In the genomic region with DNA sequence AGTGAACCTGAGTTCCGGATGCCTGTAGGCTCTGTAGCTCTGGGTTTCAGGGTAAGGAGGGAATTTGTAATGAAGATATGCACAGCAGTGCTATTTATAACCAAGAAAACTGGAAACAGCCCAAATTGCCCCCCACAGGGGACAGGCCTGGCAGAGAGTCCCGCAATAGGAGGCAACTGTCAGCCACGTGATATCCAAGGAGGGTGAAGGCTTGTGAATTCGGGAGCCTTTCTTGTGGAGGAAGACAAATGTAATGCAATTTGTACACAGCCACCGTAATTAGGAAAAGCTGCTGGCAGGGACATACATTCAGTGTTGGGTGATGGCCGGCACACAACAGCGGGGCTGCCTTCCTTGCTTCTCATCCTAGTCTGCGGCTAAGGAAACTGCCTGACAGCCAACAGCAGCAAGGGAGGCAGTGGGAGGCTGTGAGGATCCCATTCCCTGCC, we compare ENCODE assay signal across 11 mouse cellular contexts. TPM values are rescaled to one million over a fixed set of nuclear protein-coding genes. Genes with fewer than 3 reads are reported as not detected.
DNase-seq lines count a peak whose midpoint lies in the region; ATAC-seq and TF ChIP-seq lines count a peak whose summit lies in the region.
"Had no signal": no experiment of that assay in that cellular context is flagged by ENCODE, and none has a peak within 500 bp of the region (broad histone marks: within the 10 kb centered on the region; RNA-seq: fewer than 3 reads in every experiment).

No protein-coding gene starts in this region.

- intact Hi-C loops in left cerebral cortex, adult 2 months (cut with DNase I), result no loop called here

- H3K36me3 ChIP-seq in forebrain, embryonic 13.5 days (ENCODE audit: poor library complexity, severe bottlenecking), result no peaks in the 10 kb centered on the region
- H3K36me3 ChIP-seq in forebrain, embryonic 10.5 days (replicated peaks), result no peaks in the 10 kb centered on the region
- no peaks in the 10 kb centered on the region for H3K36me3 ChIP-seq in embryonic facial prominence, embryonic 15.5 days
- H3K36me3 ChIP-seq in stomach, postnatal 0 days (ENCODE audit: control insufficient read depth, insufficient read depth, low read length), result no peaks in the 10 kb centered on the region
- H3K36me3 ChIP-seq: heart, embryonic 10.5 days had no signal

- no peaks in the 10 kb centered on the region for H3K9me3 ChIP-seq in forebrain, embryonic 13.5 days (replicated peaks)
- H3K9me3 ChIP-seq in forebrain, embryonic 10.5 days, result no peaks in the 10 kb centered on the region
- H3K9me3 ChIP-seq in embryonic facial prominence, embryonic 15.5 days (replicated peaks), result no peaks in the 10 kb centered on the region
- H3K9me3 ChIP-seq in stomach, postnatal 0 days (ENCODE audit: control insufficient read depth, low read length), result no peaks in the 10 kb centered on the region
- H3K9me3 ChIP-seq: heart, embryonic 10.5 days had no signal

- H3K27me3 ChIP-seq in forebrain, embryonic 13.5 days, result 0 out of 2 replicates have a peak, but pooled peaks cover 5% of the 10 kb centered on the region
- H3K27me3 ChIP-seq in forebrain, embryonic 10.5 days (ENCODE audit: poor library complexity, severe bottlenecking), result peaks cover 9% of the 10 kb centered on the region
- H3K27me3 ChIP-seq in embryonic facial prominence, embryonic 15.5 days, result peaks cover 6% of the 10 kb centered on the region
- no peaks in the 10 kb centered on the region for H3K27me3 ChIP-seq in stomach, postnatal 0 days (ENCODE audit: control insufficient read depth, insufficient read depth, low read length)

- TF ChIP-seq EP300 in stomach, postnatal 0 days (optimal IDR thresholded peaks at IDR 0.05), result no peak

- H3K9ac ChIP-seq in forebrain, embryonic 13.5 days, result no peak overlapping the region
- H3K9ac ChIP-seq in embryonic facial prominence, embryonic 15.5 days, result no peak overlapping the region
- no peak overlapping the region for H3K9ac ChIP-seq in stomach, postnatal 0 days (ENCODE audit: low read length)

- peak; percentile 84; the same call in 1 of the 2 replicates for ATAC-seq in forebrain, embryonic 13.5 days
- peak; percentile 67 for ATAC-seq in embryonic facial prominence, embryonic 15.5 days (ENCODE audit: insufficient number of reproducible peaks, low FRiP score, low TSS enrichment, low read depth)
- ATAC-seq in stomach, postnatal 0 days (ENCODE audit: low FRiP score, low TSS enrichment), result no peak

- TF ChIP-seq CTCF in left cerebral cortex, adult 2 months (IDR thresholded peaks at IDR 0.05), result no peak
- TF ChIP-seq CTCF in stomach, postnatal 0 days (IDR thresholded peaks at IDR 0.05; ENCODE audit: low read depth), result no peak

- H3K4me1 ChIP-seq in forebrain, embryonic 13.5 days, result peaks cover 7% of the 10 kb centered on the region; the same call in 1 of the 2 replicates
- H3K4me1 ChIP-seq in forebrain, embryonic 10.5 days, result no peaks in the 10 kb centered on the region
- peaks cover 11% of the 10 kb centered on the region for H3K4me1 ChIP-seq in embryonic facial prominence, embryonic 15.5 days
- no peaks in the 10 kb centered on the region for H3K4me1 ChIP-seq in stomach, postnatal 0 days (replicated peaks; ENCODE audit: control insufficient read depth, insufficient read depth)
- H3K4me1 ChIP-seq: heart, embryonic 10.5 days had no signal

- H3K4me3 ChIP-seq in forebrain, embryonic 13.5 days, result no peak overlapping the region
- no peak overlapping the region for H3K4me3 ChIP-seq in forebrain, embryonic 10.5 days
- no peak overlapping the region for H3K4me3 ChIP-seq in left cerebral cortex, adult 2 months
- no peak overlapping the region for H3K4me3 ChIP-seq in embryonic facial prominence, embryonic 15.5 days (replicated peaks)
- no peak overlapping the region for H3K4me3 ChIP-seq in stomach, postnatal 0 days (ENCODE audit: low read depth, low read length)
- H3K4me3 ChIP-seq: erythroblast, embryonic 14.5 days; heart, embryonic 10.5 days had no signal

- no peak overlapping the region for H3K4me2 ChIP-seq in forebrain, embryonic 13.5 days
- 0 out of 2 replicates have a peak overlapping the region, but pooled peaks have one; percentile 6 for H3K4me2 ChIP-seq in embryonic facial prominence, embryonic 15.5 days (replicated peaks)
- H3K4me2 ChIP-seq in stomach, postnatal 0 days (replicated peaks; ENCODE audit: low read depth), result no peak overlapping the region

- 64% methylated on average over 8 of the region's 8 CpGs for WGBS in forebrain, embryonic 13.5 days
- 79% methylated on average over 8 of the region's 8 CpGs for WGBS in forebrain, embryonic 10.5 days
- WGBS in embryonic facial prominence, embryonic 15.5 days, result 22% methylated on average over 8 of the region's 8 CpGs
- WGBS in stomach, postnatal 0 days, result 62% methylated on average over 8 of the region's 8 CpGs

- DNase-seq in forebrain, embryonic 10.5 days (ENCODE audit: extremely low spot score, low spot score), result no peak
- no peak for DNase-seq in left cerebral cortex, adult 2 months (ENCODE audit: extremely low spot score in 1 of 2, low spot score in 2 of 2)
- no peak for DNase-seq in left cerebral cortex, adult 11 months (ENCODE audit: low spot score)
- peak; percentile 67 for DNase-seq in NIH3T3 (ENCODE audit: low read depth)
- DNase-seq in stomach, postnatal 0 days (ENCODE audit: low spot score), result no peak
- no peak for DNase-seq in ovary, postnatal 14 days (ENCODE audit: low spot score)
- DNase-seq: retina, postnatal 1 day had no signal

- H3K27ac ChIP-seq in forebrain, embryonic 13.5 days, result peak overlapping the region; percentile 44; the same call in 1 of the 2 replicates
- H3K27ac ChIP-seq in forebrain, embryonic 10.5 days, result no peak overlapping the region
- H3K27ac ChIP-seq in left cerebral cortex, adult 2 months, result peak overlapping the region; percentile 12; the same call in 1 of the 2 replicates
- H3K27ac ChIP-seq in embryonic facial prominence, embryonic 15.5 days (replicated peaks), result no peak overlapping the region
- H3K27ac ChIP-seq in stomach, postnatal 0 days (replicated peaks), result no peak overlapping the region
- H3K27ac ChIP-seq: heart, embryonic 10.5 days had no signal

RNA-seq across cellular contexts. Expression of a gene that starts 9.5 kb away (rescaled TPM):
- 26.1 and 32.8 TPM in 2 replicates for polyA plus RNA-seq in forebrain, embryonic 13.5 days (2015; fragmentation: Nextera tagmentation; extraction: Ambion mirVana)
- 0.51 and 0.63 TPM in 2 replicates for polyA plus RNA-seq in forebrain, embryonic 10.5 days (2016; fragmentation: Nextera tagmentation; extraction: Ambion mirVana)
- total RNA-seq in left cerebral cortex, adult 2 months (2021), result 100 to 1,000 TPM; 607 to 644 TPM
- polyA plus RNA-seq in embryonic facial prominence, embryonic 15.5 days (2015; fragmentation: Nextera tagmentation; extraction: Ambion mirVana), result 3.5 and 4.6 TPM in 2 replicates
- polyA plus RNA-seq in stomach, postnatal 0 days (2015; fragmentation: Nextera tagmentation; extraction: Ambion mirVana), result 4.0 and 4.2 TPM in 2 replicates
- polyA plus RNA-seq: erythroblast, embryonic 14.5 days had no signal

Comparison
In these comparisons a context has a peak if more than half of its experiments do, and no peak if none do; other contexts are left out.
1. H3K27ac ChIP-seq: peak in forebrain, embryonic 13.5 days (single experiment) and left cerebral cortex, adult 2 months (single experiment); none in forebrain, embryonic 10.5 days (single experiment), embryonic facial prominence, embryonic 15.5 days (single experiment) and stomach, postnatal 0 days (single experiment).